Mouse (Mus musculus) lung, embryonic 16.5 days (tissue): Measurements from ENCODE around the gene Prss33. TPM values are rescaled to one million over a fixed set of nuclear protein-coding genes. Genes with fewer than 3 reads are reported as not detected.

ENCODE experiments used
- ATAC-seq: fragments of 200-750 bp; cut with Nextera tagmentation; 2 replicates; pipeline ENCODE4 v1.8.0; 2017; ENCODE audit warnings: low read depth, mild to moderate bottlenecking, moderate library complexity
- H3K27ac ChIP-seq: fragments of 300-500 bp; sonication (generic); 2 replicates; pipeline ENCODE4 v1.5.1; 2014; ENCODE audit warnings: mild to moderate bottlenecking, control low read depth, low read length
- H3K27me3 ChIP-seq: fragments of 300-500 bp; sonication (generic); 2 replicates; pipeline ENCODE4 v1.6.1; 2014; ENCODE audit warnings: low read depth, low read length, mixed read lengths; ENCODE audit not compliant: control insufficient read depth, insufficient read depth
- H3K36me3 ChIP-seq: fragments of 300-500 bp; sonication (generic); 2 replicates; pipeline ENCODE4 v1.6.1; 2014; ENCODE audit warnings: low read length; ENCODE audit not compliant: control insufficient read depth, insufficient read depth
- H3K4me1 ChIP-seq: fragments of 300-500 bp; sonication (generic); replicated peaks from 2 replicates; pipeline ENCODE4 v1.6.1; 2014; ENCODE audit warnings: low read length, mixed read lengths; ENCODE audit not compliant: control insufficient read depth, insufficient read depth
- H3K4me2 ChIP-seq: fragments of 300-500 bp; sonication (generic); 2 replicates; pipeline ENCODE4 v1.6.1; 2014; ENCODE audit warnings: low read depth, low read length, control low read depth
- H3K4me3 ChIP-seq: fragments of 300-500 bp; sonication (generic); 2 replicates; pipeline ENCODE4 v1.5.1; 2014; ENCODE audit warnings: mild to moderate bottlenecking, low read length, control low read depth
- H3K9ac ChIP-seq: fragments of 300-500 bp; sonication (generic); 2 replicates; pipeline ENCODE4 v1.6.1; 2014; ENCODE audit warnings: low read length, control low read depth
- H3K9me3 ChIP-seq: fragments of 300-500 bp; sonication (generic); 2 replicates; pipeline ENCODE4 v1.6.1; 2016; ENCODE audit warnings: low read length; ENCODE audit not compliant: control insufficient read depth
- WGBS: fragments of 180-500 bp; shearing (Covaris S2); extraction: QIAGEN DNeasy Blood & Tissue Kit; methylation state at CpG from one replicate; pipeline ENCODE4 v1.1.7; 2014; 5-methylcytosine and 5-hydroxymethylcytosine counted together
- polyA plus RNA-seq: library from polyadenylated mRNA; unstranded; fragments of >200 nt; fragmentation: Nextera tagmentation; extraction: Ambion mirVana; gene quantifications from 2 replicates; pipeline ENCODE4 v1.2.1, GENCODE M21; 2015

Prss33 gene
- polyA plus RNA-seq, 1 experiment from 2014 or later, result not detected

- Histone ChIP-seq H3K9me3 (0 out of 2 replicates have a peak, but pooled peaks cover 4% of the 10 kb centered on the region), H3K4me3 (peak within 1 kb of the TSS; percentile 86), H3K4me1 (peaks cover 12% of the 10 kb centered on the region), H3K27ac (peak within 1 kb of the TSS; percentile 96), H3K36me3 (peaks cover 24% of the 10 kb centered on the region), H3K4me2 (peak within 1 kb of the TSS; percentile 88), H3K9ac (peak within 1 kb of the TSS; percentile 94), H3K27me3 (peaks cover 10% of the 10 kb centered on the region)
- WGBS, result under 1% methylated on average over 30 of the region's 42 CpGs
- peak; percentile 96 for ATAC-seq
These were observed 6.7 kb downstream of the Prss33 start, which contains the start of gene Elob for GRCm38 (mm10) chr17:23829064-23829619. Gene Elob, minus strand, starts transcription at chr17:23829136.

- ATAC-seq, result peak; percentile 75
- Histone ChIP-seq H3K4me1 (peaks cover 12% of the 10 kb centered on the region), H3K4me3 (peak overlapping the region; percentile 86), H3K4me2 (peak overlapping the region; percentile 88), H3K9me3 (0 out of 2 replicates have a peak, but pooled peaks cover 4% of the 10 kb centered on the region), H3K9ac (peak overlapping the region; percentile 94), H3K27me3 (peaks cover 6% of the 10 kb centered on the region), H3K27ac (peak overlapping the region; percentile 77), H3K36me3 (peaks cover 30% of the 10 kb centered on the region)
- under 1% methylated on average over 41 of the region's 47 CpGs for WGBS
These were observed 7.4 kb downstream of the Prss33 start for GRCm38 (mm10) chr17:23828271-23829001.

GRCm38 (mm10) chr17:23825591-23825990, 10.3 kb downstream of the Prss33 start:
- WGBS, result 82% methylated on average over 4 of the region's 4 CpGs
- ATAC-seq, result no peak
- Histone ChIP-seq H3K36me3 (peaks cover 54% of the 10 kb centered on the region), H3K27me3 (peaks cover 1% of the 10 kb centered on the region), H3K9ac (no peak overlapping the region), H3K9me3 (0 out of 2 replicates have a peak, but pooled peaks cover 4% of the 10 kb centered on the region), H3K27ac (no peak overlapping the region), H3K4me3 (no peak overlapping the region), H3K4me2 (no peak overlapping the region), H3K4me1 (peaks cover 12% of the 10 kb centered on the region)

GRCm38 (mm10) chr17:23823614-23824013, 12.2 kb downstream of the Prss33 start:
- peaks cover 7% of the 10 kb centered on the region for H3K9me3 ChIP-seq
- ATAC-seq, result no peak
- H3K36me3 ChIP-seq, result peaks cover 74% of the 10 kb centered on the region
- no peak overlapping the region for H3K4me2 ChIP-seq
- 85% methylated on average over 12 of the region's 12 CpGs for WGBS
- no peak overlapping the region for H3K9ac ChIP-seq
- no peak overlapping the region for H3K4me3 ChIP-seq
- no peak overlapping the region for H3K27ac ChIP-seq
- peaks cover 12% of the 10 kb centered on the region for H3K4me1 ChIP-seq
- H3K27me3 ChIP-seq, result no peaks in the 10 kb centered on the region

- Histone ChIP-seq H3K9ac (no peak overlapping the region), H3K4me1 (peaks cover 10% of the 10 kb centered on the region), H3K36me3 (peaks cover 80% of the 10 kb centered on the region), H3K27ac (no peak overlapping the region), H3K4me3 (no peak overlapping the region), H3K27me3 (no peaks in the 10 kb centered on the region), H3K4me2 (no peak overlapping the region), H3K9me3 (peaks cover 13% of the 10 kb centered on the region)
- 76% methylated on average over 16 of the region's 16 CpGs for WGBS
- ATAC-seq, result no peak
These were observed 12.8 kb downstream of the Prss33 start for GRCm38 (mm10) chr17:23823018-23823417.

DNA sequence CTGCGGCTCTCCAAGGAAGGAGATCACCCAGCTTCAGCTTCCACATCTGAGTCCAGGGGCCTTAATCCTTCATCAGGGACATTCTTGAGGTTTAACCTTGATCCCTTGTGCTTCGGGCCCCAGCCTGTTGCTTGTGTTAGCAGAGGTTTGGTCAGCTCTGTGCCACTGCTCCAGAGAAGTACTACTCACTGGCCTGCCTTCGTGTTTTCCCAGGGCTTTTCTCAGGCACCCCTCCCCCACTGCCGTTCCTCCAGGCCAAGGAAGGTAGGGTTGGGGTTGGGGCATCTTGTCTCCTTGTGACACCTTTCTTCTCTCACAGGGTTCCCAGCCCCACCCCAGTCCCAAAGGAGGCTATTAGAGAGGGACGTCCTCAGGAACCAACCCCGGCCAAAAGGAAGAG, 13.8 kb downstream of the Prss33 start:
- H3K9ac ChIP-seq, result no peak overlapping the region
- H3K27ac ChIP-seq, result no peak overlapping the region
- no peak overlapping the region for H3K4me3 ChIP-seq
- 67% methylated on average over 6 of the region's 6 CpGs for WGBS
- ATAC-seq, result no peak
- no peak overlapping the region for H3K4me2 ChIP-seq
- H3K9me3 ChIP-seq, result peaks cover 14% of the 10 kb centered on the region
- H3K36me3 ChIP-seq, result peaks cover 88% of the 10 kb centered on the region
- H3K4me1 ChIP-seq, result peaks cover 1% of the 10 kb centered on the region; the same call in 1 of the 2 replicates
- H3K27me3 ChIP-seq, result no peaks in the 10 kb centered on the region

GRCm38 (mm10) chr17:23820731-23821130, 15.1 kb downstream of the Prss33 start:
- no peak overlapping the region for H3K4me2 ChIP-seq
- H3K27me3 ChIP-seq, result no peaks in the 10 kb centered on the region
- no peak overlapping the region for H3K27ac ChIP-seq
- no peak overlapping the region for H3K4me3 ChIP-seq
- no peak for ATAC-seq
- H3K36me3 ChIP-seq, result peaks cover 89% of the 10 kb centered on the region
- no peaks in the 10 kb centered on the region for H3K4me1 ChIP-seq
- 90% methylated on average over 5 of the region's 5 CpGs for WGBS
- H3K9ac ChIP-seq, result no peak overlapping the region
- H3K9me3 ChIP-seq, result peaks cover 14% of the 10 kb centered on the region

GRCm38 (mm10) chr17:23819235-23819634, 16.6 kb downstream of the Prss33 start:
- Histone ChIP-seq H3K9me3 (peaks cover 14% of the 10 kb centered on the region), H3K27ac (no peak overlapping the region), H3K9ac (no peak overlapping the region), H3K4me1 (no peaks in the 10 kb centered on the region), H3K27me3 (no peaks in the 10 kb centered on the region), H3K4me2 (no peak overlapping the region), H3K4me3 (no peak overlapping the region), H3K36me3 (peaks cover 92% of the 10 kb centered on the region)
- 97% methylated on average over 25 of the region's 25 CpGs for WGBS
- no peak for ATAC-seq

DNA sequence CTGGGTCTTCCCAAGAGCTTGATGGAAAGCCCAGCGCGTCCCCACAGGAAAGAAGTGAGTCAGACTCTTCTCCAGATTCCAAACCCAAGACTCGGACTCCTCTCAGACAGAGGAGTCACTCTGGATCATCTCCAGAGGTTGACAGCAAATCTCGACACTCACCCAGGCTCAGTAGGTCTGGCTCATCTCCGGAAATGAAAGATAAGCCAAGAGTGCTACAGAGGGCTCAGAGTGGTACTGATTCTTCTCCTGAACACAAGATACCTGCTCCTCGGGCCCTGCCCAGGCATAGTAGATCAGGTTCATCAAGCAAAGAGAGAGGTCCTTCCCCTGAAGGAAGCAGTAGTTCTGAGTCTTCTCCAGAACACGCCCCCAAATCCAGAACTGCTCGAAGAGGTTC, 17.3 kb downstream of the Prss33 start:
- no peak for ATAC-seq
- Histone ChIP-seq H3K9me3 (peaks cover 14% of the 10 kb centered on the region), H3K4me2 (no peak overlapping the region), H3K36me3 (peaks cover 93% of the 10 kb centered on the region), H3K4me1 (no peaks in the 10 kb centered on the region), H3K4me3 (no peak overlapping the region), H3K27ac (no peak overlapping the region), H3K27me3 (no peaks in the 10 kb centered on the region), H3K9ac (no peak overlapping the region)
- 97% methylated on average over 8 of the region's 8 CpGs for WGBS
